In genomic region chr13:58836891-58837290, GRCm38 (mm10) we compare ENCODE assay signal across 25 mouse cellular contexts. TPM values are rescaled to one million over a fixed set of nuclear protein-coding genes. Genes with fewer than 3 reads are reported as not detected.
"Had no signal": no experiment of that assay in that cellular context is flagged by ENCODE, and none has a peak within 500 bp of the region (broad histone marks: within the 10 kb centered on the region; RNA-seq: fewer than 3 reads in every experiment).

No protein-coding gene starts in this region.

- H3K4me2 ChIP-seq: heart, embryonic 12.5 days; hindbrain, embryonic 13.5 days; hindbrain, embryonic 15.5 days; limb, embryonic 13.5 days; limb, embryonic 15.5 days; liver, embryonic 12.5 days had no signal

- H3K9ac ChIP-seq: heart, embryonic 12.5 days; hindbrain, embryonic 13.5 days; hindbrain, embryonic 15.5 days; limb, embryonic 13.5 days; limb, embryonic 15.5 days; liver, embryonic 12.5 days; liver, embryonic 14.5 days had no signal

- DNase-seq: gastrocnemius, adult 2 months; gastrocnemius, postnatal 10 days; gastrocnemius, postnatal 25 days; heart, adult 18-20 months; heart, postnatal 10 days; heart, postnatal 36 days; kidney, adult 18-20 months; kidney, adult 8-10 months; kidney, postnatal 10 days; kidney, postnatal 25 days; kidney, postnatal 4 days; left cerebral cortex, postnatal 4 days had no signal

- H3K4me1 ChIP-seq: heart, embryonic 12.5 days; liver, embryonic 12.5 days had no signal

- H3K36me3 ChIP-seq: heart, embryonic 10.5 days; heart, embryonic 12.5 days; hindbrain, embryonic 15.5 days; limb, embryonic 13.5 days; limb, embryonic 15.5 days; liver, embryonic 12.5 days had no signal

- ATAC-seq: hindbrain, postnatal 0 days; intestine, postnatal 0 days; liver, embryonic 12.5 days had no signal

- H3K27ac ChIP-seq: gastrocnemius, adult 2 months; heart, embryonic 10.5 days; hindbrain, embryonic 13.5 days; hindbrain, embryonic 15.5 days; hindbrain, postnatal 0 days; left cerebral cortex, adult 2 months; limb, embryonic 13.5 days; limb, embryonic 15.5 days; liver, embryonic 12.5 days; liver, embryonic 14.5 days had no signal

- H3K9me3 ChIP-seq: heart, embryonic 10.5 days; heart, embryonic 12.5 days; hindbrain, embryonic 13.5 days; hindbrain, embryonic 15.5 days; limb, embryonic 13.5 days; limb, embryonic 15.5 days; liver, embryonic 12.5 days had no signal

- H3K27me3 ChIP-seq: hindbrain, embryonic 13.5 days; hindbrain, embryonic 15.5 days; limb, embryonic 13.5 days; limb, embryonic 15.5 days; liver, embryonic 12.5 days had no signal

- H3K4me3 ChIP-seq: gastrocnemius, adult 2 months; heart, embryonic 10.5 days; heart, embryonic 12.5 days; hindbrain, embryonic 13.5 days; hindbrain, embryonic 15.5 days; left cerebral cortex, adult 2 months; limb, embryonic 13.5 days; limb, embryonic 15.5 days; liver, embryonic 12.5 days had no signal

RNA-seq across cellular contexts. Expression of gene Ntrk2, which starts 30.5 kb away (rescaled TPM):
- total RNA-seq: granulocyte monocyte progenitor cell, adult 5-6 weeks; hematopoietic stem cell, adult 5-6 weeks had no signal
